Mouse (Mus musculus): ENCODE results near the gene Itgb1bp1.

Gene Itgb1bp1

GRCm38 (mm10) chr12:21201485-21202269 is 84.4 kb downstream of the Itgb1bp1 start:
- no peak for DNase-seq (ENCODE audit: low spot score in 2 of 2)

- DNase-seq (ENCODE audit: low spot score in 2 of 2): no peak
Measured at GRCm38 (mm10) chr12:21200613-21201012, 85.5 kb downstream of the Itgb1bp1 start.

GRCm38 (mm10) chr12:21196420-21196819 is 89.7 kb downstream of the Itgb1bp1 start:
- no peak for DNase-seq (ENCODE audit: low spot score in 2 of 2)

- no peak for DNase-seq (ENCODE audit: low spot score in 2 of 2)
Measured at GRCm38 (mm10) chr12:21195497-21195896, 90.6 kb downstream of the Itgb1bp1 start.

GRCm38 (mm10) chr12:21191546-21191945 is 94.5 kb downstream of the Itgb1bp1 start:
- DNase-seq (ENCODE audit: low spot score in 2 of 2): no peak

Data from urinary bladder, postnatal 4 days (tissue).